Mouse (Mus musculus) liver, adult 2 months (tissue): ENCODE results near the gene Il13ra1.

Experiments
- CTCF ChIP-seq: fragments of 200-500 bp; IDR thresholded peaks from 2 replicates; pipeline ENCODE4 v1.5.1; 2011; ENCODE audit warnings: low read depth, low read length, control low read depth
- POLR2A ChIP-seq: fragments of 200-500 bp; IDR thresholded peaks from 2 replicates; pipeline ENCODE4 v1.6.1; 2011; ENCODE audit warnings: low read length, control low read depth; ENCODE audit not compliant: insufficient read depth; ENCODE audit errors: extremely low read depth

GRCm38 (mm10) chrX:36073997-36074396 lies 37.9 kb upstream of the Il13ra1 start:
- no peak for TF ChIP-seq CTCF
- TF ChIP-seq POLR2A: no peak
